Mouse (Mus musculus) embryonic facial prominence, embryonic 11.5 days (tissue): Measurements from ENCODE around the gene Rad51d. TPM values are rescaled to one million over a fixed set of nuclear protein-coding genes. Genes with fewer than 3 reads are reported as not detected.
A peak's percentile ranks its signal among the peaks of the same experiment; 100 is the strongest.
"Not testable (repeated sequence)": the region's sequence is repeated elsewhere in the genome, so short reads cannot be mapped to it uniquely, and the experiment has no call there.

Source experiments
- ATAC-seq: fragments of 200-750 bp; cut with Nextera tagmentation; replicated peaks from 2 replicates; pipeline ENCODE4 v1.8.0; 2017; ENCODE audit warnings: low read depth; ENCODE audit not compliant: insufficient number of reproducible peaks, low FRiP score, low TSS enrichment
- DNase-seq: peaks from one replicate; pipeline ENCODE4 v3.0.0-alpha.2; 2015; ENCODE audit warnings: low spot score
- H3K27ac ChIP-seq: fragments of 300-500 bp; sonication (generic); replicated peaks from 2 replicates; pipeline ENCODE4 v1.5.1; 2014; ENCODE audit warnings: mild to moderate bottlenecking, low read depth, low read length, control low read depth
- H3K27me3 ChIP-seq: fragments of 300-500 bp; sonication (generic); 2 replicates; pipeline ENCODE4 v1.6.1; 2014; ENCODE audit warnings: mild to moderate bottlenecking, low read length, moderate library complexity, mixed read lengths; ENCODE audit not compliant: control insufficient read depth, insufficient read depth
- H3K36me3 ChIP-seq: fragments of 300-500 bp; sonication (generic); replicated peaks from 2 replicates; pipeline ENCODE4 v1.6.1; 2014; ENCODE audit warnings: low read depth, mild to moderate bottlenecking, low read length, moderate library complexity, mixed read lengths; ENCODE audit not compliant: control insufficient read depth, insufficient read depth
- H3K4me1 ChIP-seq: fragments of 300-500 bp; sonication (generic); 2 replicates; pipeline ENCODE4 v1.6.1; 2014; ENCODE audit warnings: low read length, mixed read lengths; ENCODE audit not compliant: control insufficient read depth, insufficient read depth
- H3K4me2 ChIP-seq: fragments of 300-500 bp; sonication (generic); 2 replicates; pipeline ENCODE4 v1.6.1; 2014; ENCODE audit warnings: low read depth, mild to moderate bottlenecking, control low read depth, low read length, moderate library complexity
- H3K4me3 ChIP-seq: fragments of 300-500 bp; sonication (generic); 2 replicates; pipeline ENCODE4 v1.5.1; 2014; ENCODE audit warnings: low read depth, low read length, control low read depth
- H3K9ac ChIP-seq: fragments of 300-500 bp; sonication (generic); replicated peaks from 2 replicates; pipeline ENCODE4 v1.6.1; 2014; ENCODE audit warnings: mild to moderate bottlenecking, control low read depth, low read length
- H3K9me3 ChIP-seq: fragments of 300-500 bp; sonication (generic); replicated peaks from 2 replicates; pipeline ENCODE4 v1.6.1; 2016; ENCODE audit warnings: mild to moderate bottlenecking, low read length, inconsistent platforms, mixed read lengths; ENCODE audit not compliant: control insufficient read depth
- WGBS: fragments of 180-500 bp; shearing (Covaris S2); extraction: QIAGEN DNeasy Blood & Tissue Kit; methylation state at CpG from one replicate; pipeline ENCODE4 v1.1.7; 2014; 5-methylcytosine and 5-hydroxymethylcytosine counted together
- polyA plus RNA-seq: library from polyadenylated mRNA; unstranded; fragments of >200 nt; fragmentation: Nextera tagmentation; extraction: Ambion mirVana; gene quantifications from 2 replicates; pipeline ENCODE4 v1.2.1, GENCODE M21; 2014

Rad51d gene
- polyA plus RNA-seq: 13.4 and 13.5 TPM in 2 replicates

- Histone ChIP-seq H3K9me3 (no peaks in the 10 kb centered on the region), H3K4me3 (peak within 1 kb of the TSS; percentile 56), H3K9ac (peak within 1 kb of the TSS; percentile 74), H3K36me3 (no peaks in the 10 kb centered on the region), H3K4me2 (peak within 1 kb of the TSS; percentile 63), H3K27ac (no peak within 1 kb of the TSS), H3K4me1 (no peaks in the 10 kb centered on the region), H3K27me3 (no peaks in the 10 kb centered on the region)
- ATAC-seq (peak; percentile 91), DNase-seq (peak; percentile 96)
- under 1% methylated on average over 26 of the region's 26 CpGs for WGBS
Observed at GRCm38 (mm10) chr11:82890342-82890762, at the start of gene Rad51d. Rad51d (minus strand) TSS chr11:82890614.

GRCm38 (mm10) chr11:82933186-82933585 lies 42.8 kb upstream of the Rad51d start:
- 0 out of 2 replicates have a peak overlapping the region, but pooled peaks have one; percentile 8 for H3K9ac ChIP-seq
- no peaks in the 10 kb centered on the region for H3K9me3 ChIP-seq
- DNase-seq: no peak
- peaks cover 42% of the 10 kb centered on the region for H3K27me3 ChIP-seq
- no peak overlapping the region for H3K27ac ChIP-seq
- no peaks in the 10 kb centered on the region for H3K4me1 ChIP-seq
- peak overlapping the region; percentile 82 for H3K4me2 ChIP-seq
- 1% methylated on average over 28 of the region's 29 CpGs for WGBS
- peak overlapping the region; percentile 46 for H3K4me3 ChIP-seq
- no peak for ATAC-seq
- no peaks in the 10 kb centered on the region for H3K36me3 ChIP-seq

- H3K4me2 ChIP-seq: peak overlapping the region; percentile 82
- not testable (repeated sequence) for H3K36me3 ChIP-seq, ATAC-seq, H3K9me3 ChIP-seq, H3K27ac ChIP-seq, DNase-seq, H3K4me1 ChIP-seq
- WGBS: under 1% methylated on average over 99 of the region's 119 CpGs
- peak overlapping the region; percentile 46 for H3K4me3 ChIP-seq
- H3K9ac ChIP-seq: peak overlapping the region; percentile 2; the same call in 1 of the 2 replicates
- peaks cover 45% of the 10 kb centered on the region for H3K27me3 ChIP-seq
Observed at GRCm38 (mm10) chr11:82931671-82932450, 41.4 kb upstream of the Rad51d start.

GRCm38 (mm10) chr11:82931161-82931560 lies 40.7 kb upstream of the Rad51d start:
- DNase-seq, H3K4me1 ChIP-seq, ATAC-seq, H3K27ac ChIP-seq, H3K36me3 ChIP-seq, H3K9me3 ChIP-seq: not testable (repeated sequence)
- peak overlapping the region; percentile 46 for H3K4me3 ChIP-seq
- H3K27me3 ChIP-seq: peaks cover 40% of the 10 kb centered on the region
- H3K9ac ChIP-seq: 0 out of 2 replicates have a peak overlapping the region, but pooled peaks have one; percentile 2
- peak overlapping the region; percentile 82 for H3K4me2 ChIP-seq
- 1% methylated on average over 56 of the region's 63 CpGs for WGBS

- H3K27ac ChIP-seq, H3K36me3 ChIP-seq, ATAC-seq, H3K4me1 ChIP-seq, H3K9me3 ChIP-seq, H3K9ac ChIP-seq, DNase-seq: not testable (repeated sequence)
- Histone ChIP-seq H3K4me3 (peak overlapping the region; percentile 46), H3K27me3 (peaks cover 39% of the 10 kb centered on the region), H3K4me2 (peak overlapping the region; percentile 82)
- WGBS: 2% methylated on average over 56 of the region's 85 CpGs
Observed at GRCm38 (mm10) chr11:82930391-82930955, 40.1 kb upstream of the Rad51d start.

GRCm38 (mm10) chr11:82929633-82929950 lies 39.2 kb upstream of the Rad51d start:
- Histone ChIP-seq H3K4me2 (no peak overlapping the region), H3K27me3 (peaks cover 37% of the 10 kb centered on the region), H3K4me3 (no peak overlapping the region), H3K9ac (no peak overlapping the region), H3K9me3 (no peaks in the 10 kb centered on the region), H3K27ac (no peak overlapping the region), H3K4me1 (no peaks in the 10 kb centered on the region), H3K36me3 (no peaks in the 10 kb centered on the region)
- DNase-seq (no peak), ATAC-seq (no peak)
- WGBS: 49% methylated on average over 3 of the region's 3 CpGs

- Histone ChIP-seq H3K4me3 (no peak overlapping the region), H3K4me2 (no peak overlapping the region), H3K9me3 (no peaks in the 10 kb centered on the region), H3K4me1 (no peaks in the 10 kb centered on the region), H3K36me3 (no peaks in the 10 kb centered on the region), H3K27ac (no peak overlapping the region), H3K9ac (no peak overlapping the region), H3K27me3 (peaks cover 31% of the 10 kb centered on the region)
- ATAC-seq (no peak), DNase-seq (no peak)
- WGBS: 27% methylated on average over 20 of the region's 20 CpGs
Observed at GRCm38 (mm10) chr11:82928897-82929632, 38.7 kb upstream of the Rad51d start.
